Mouse (Mus musculus) CH12.LX (cell line): ENCODE measurements around the gene Ryr3. TPM values are rescaled to one million over a fixed set of nuclear protein-coding genes. Genes with fewer than 3 reads are reported as not detected.

Source experiments
- DNase-seq: peaks from one replicate; pipeline ENCODE4 v3.0.0-alpha.2; 2013; ENCODE audit errors: extremely low read depth
- H3K27ac ChIP-seq: 2 replicates; pipeline ENCODE4 v1.5.1; 2012; ENCODE audit warnings: low read depth, mild to moderate bottlenecking, control low read depth, moderate library complexity; ENCODE audit not compliant: insufficient read depth
- H3K27me3 ChIP-seq: replicated peaks from 2 replicates; pipeline ENCODE3; 2012; ENCODE audit warnings: inconsistent platforms
- H3K36me3 ChIP-seq, 2 experiments: replicated peaks in 1 of 2; 2 replicates each; pipeline versions ENCODE3 to v1.6.1; 2012; ENCODE audit warnings: inconsistent platforms in 1 of 2, low read length in 1 of 2, mild to moderate bottlenecking in 1 of 2, mixed read lengths in 1 of 2, moderate library complexity in 1 of 2; ENCODE audit not compliant: control insufficient read depth in 1 of 2, insufficient read depth in 1 of 2
- H3K4me1 ChIP-seq, 2 experiments: 2 replicates each; pipeline ENCODE4 v1.6.1; 2012; ENCODE audit warnings: inconsistent platforms in 1 of 2, moderate library complexity in 1 of 2; ENCODE audit not compliant: insufficient read depth in 2 of 2, control insufficient read depth in 1 of 2
- H3K4me2 ChIP-seq: 2 replicates; pipeline ENCODE4 v1.6.1; 2012; ENCODE audit warnings: low read depth, mild to moderate bottlenecking, control low read depth; ENCODE audit not compliant: poor library complexity, insufficient read depth, severe bottlenecking
- H3K4me3 ChIP-seq, 3 experiments: fragments of 150-350 bp in 1 of 3; sonication (generic) in 1 of 3; replicated peaks in 1 of 3; 2 replicates each; pipeline versions ENCODE3 to v1.5.1; 2011 to 2012; ENCODE audit warnings: low read depth in 2 of 3, low read length in 2 of 3, mild to moderate bottlenecking in 2 of 3, moderate library complexity in 2 of 3, control low read depth in 1 of 3, improper control_type of control experiment in 1 of 3, inconsistent platforms in 1 of 3, mixed read lengths in 1 of 3; ENCODE audit not compliant: poor library complexity in 1 of 3
- H3K79me2 ChIP-seq: replicated peaks from 2 replicates; pipeline ENCODE4 v1.6.1; 2012; ENCODE audit warnings: mild to moderate bottlenecking, moderate library complexity; ENCODE audit not compliant: control insufficient read depth, poor library complexity, insufficient read depth, severe bottlenecking; ENCODE audit errors: extremely low read depth
- H3K9ac ChIP-seq: 2 replicates; pipeline ENCODE4 v1.6.1; 2012; ENCODE audit warnings: low read depth, mild to moderate bottlenecking, control low read depth, moderate library complexity; ENCODE audit not compliant: insufficient read depth
- H3K9me3 ChIP-seq: replicated peaks from 2 replicates; pipeline ENCODE3; 2012; ENCODE audit warnings: low read length, inconsistent platforms, mixed read lengths
- CHD1 ChIP-seq: IDR thresholded peaks from 2 replicates; pipeline ENCODE4 v1.6.1; 2012; ENCODE audit warnings: low read depth, low read length, improper control_type of control experiment, inconsistent platforms
- CHD2 ChIP-seq: IDR thresholded peaks from 2 replicates; pipeline ENCODE4 v1.6.1; 2011; ENCODE audit warnings: low read length, improper control_type of control experiment
- E2F4 ChIP-seq: IDR thresholded peaks from 2 replicates; pipeline ENCODE4 v1.6.1; 2011; ENCODE audit warnings: low read depth, low read length, improper control_type of control experiment; ENCODE audit not compliant: insufficient replicate concordance
- ELF1 ChIP-seq: IDR thresholded peaks from 2 replicates; pipeline ENCODE4 v1.6.1; 2014; ENCODE audit warnings: low read depth, mild to moderate bottlenecking, inconsistent platforms, low read length, improper control_type of control experiment
- JUN ChIP-seq: IDR thresholded peaks from 2 replicates; pipeline ENCODE4 v1.6.1; 2011; ENCODE audit warnings: low read depth, mild to moderate bottlenecking, low read length, improper control_type of control experiment, moderate library complexity; ENCODE audit not compliant: insufficient read depth
- KAT2A ChIP-seq: IDR thresholded peaks from 2 replicates; pipeline ENCODE4 v1.6.1; 2012; ENCODE audit warnings: low read length, improper control_type of control experiment, inconsistent platforms; ENCODE audit not compliant: insufficient replicate concordance
- MAFK ChIP-seq: IDR thresholded peaks from 2 replicates; pipeline ENCODE4 v1.6.1; 2011; ENCODE audit warnings: low read length, improper control_type of control experiment; ENCODE audit not compliant: insufficient replicate concordance
- MAX ChIP-seq: IDR thresholded peaks from 2 replicates; pipeline ENCODE4 v1.6.1; 2011; ENCODE audit warnings: low read length, improper control_type of control experiment
- MXI1 ChIP-seq: IDR thresholded peaks from 2 replicates; pipeline ENCODE4 v1.6.1; 2011; ENCODE audit warnings: mild to moderate bottlenecking, low read depth, low read length, improper control_type of control experiment
- SIN3A ChIP-seq: IDR thresholded peaks from 2 replicates; pipeline ENCODE4 v1.6.1; 2012; ENCODE audit warnings: low read length, improper control_type of control experiment, inconsistent platforms
- TCF12 ChIP-seq: IDR thresholded peaks from 2 replicates; pipeline ENCODE4 v1.6.1; 2014; ENCODE audit warnings: low read depth, mild to moderate bottlenecking, inconsistent platforms, low read length, improper control_type of control experiment
- USF2 ChIP-seq: conservative IDR thresholded peaks from 2 replicates; pipeline ENCODE4 v1.6.1; 2011; ENCODE audit warnings: low read depth, low read length, improper control_type of control experiment
- ZC3H11A ChIP-seq: IDR thresholded peaks from 2 replicates; pipeline ENCODE4 v1.6.1; 2012; ENCODE audit warnings: low read depth, mild to moderate bottlenecking, inconsistent platforms, low read length, improper control_type of control experiment
- ZKSCAN1 ChIP-seq: IDR thresholded peaks from 2 replicates; pipeline ENCODE4 v1.6.1; 2012; ENCODE audit warnings: low read depth, inconsistent platforms, low read length, improper control_type of control experiment, borderline replicate concordance
- dilution Hi-C: fragments of 300-500 bp; cut with MboI; formaldehyde crosslinking; loops from 2 replicates; pipeline ENCODE4 v1.14.3; 2020; ENCODE audit warnings: low sequenced_read_pairs; ENCODE audit not compliant: extremely low pct_unique_long_range_greater_than_20kb, extremely low pct_ligation_motif_present
- in situ Hi-C: fragments of 300-500 bp; cut with MboI; formaldehyde crosslinking; loops from 3 replicates; pipeline ENCODE4 v1.14.3; 2019; ENCODE audit warnings: low sequenced_read_pairs, low pct_ligation_motif_present, low pct_unique_long_range_greater_than_20kb, mixed read lengths
- polyA plus RNA-seq: library from polyadenylated mRNA; unstranded; fragments of >175 nt; gene quantifications from 2 replicates; pipeline ENCODE4 v1.2.1, GENCODE M21; 2012; ENCODE audit warnings: low read depth; ENCODE audit not compliant: insufficient read length
- total RNA-seq, 2 experiments: library from RNA; depleted of rRNA; stranded (reverse); fragments of 300-350 nt in 1 of 2; fragments of >200 nt in 1 of 2; gene quantifications; 2 replicates each; pipeline ENCODE4 v1.2.3; 2012 to 2014

Ryr3 gene
- total and polyA plus RNA-seq, 3 experiments: 0.08 to 0.40 (median 0.16) TPM

GRCm38 (mm10) chr2:112681817-112682216, 535.1 kb downstream of the Ryr3 start:
- DNase-seq: no peak
- no peaks in the 10 kb centered on the region for H3K27me3 ChIP-seq
- no peak overlapping the region for H3K27ac ChIP-seq
- no peak overlapping the region for H3K4me2 ChIP-seq
- dilution Hi-C loops (no loop called here), in situ Hi-C loops (no loop called here)
- no peak for TF ChIP-seq MAFK
- H3K4me3 ChIP-seq: no peak overlapping the region
- no peaks in the 10 kb centered on the region for H3K9me3 ChIP-seq
- H3K4me1 ChIP-seq: no peaks in the 10 kb centered on the region
- no peaks in the 10 kb centered on the region for H3K36me3 ChIP-seq
- no peaks in the 10 kb centered on the region for H3K79me2 ChIP-seq
- H3K9ac ChIP-seq: no peak overlapping the region

- Histone ChIP-seq H3K4me2 (no peak overlapping the region), H3K27me3 (no peaks in the 10 kb centered on the region), H3K4me1 (no peaks in the 10 kb centered on the region), H3K36me3 (no peaks in the 10 kb centered on the region), H3K9me3 (no peaks in the 10 kb centered on the region), H3K4me3 (no peak overlapping the region), H3K27ac (no peak overlapping the region), H3K79me2 (no peaks in the 10 kb centered on the region), H3K9ac (no peak overlapping the region)
- dilution Hi-C loops (no loop called here), in situ Hi-C loops (no loop called here)
- no peak for DNase-seq
- TF ChIP-seq E2F4 (no peak), SIN3A (no peak), CHD2 (no peak), JUN (no peak), MXI1 (no peak), MAX (no peak), TCF12 (no peak), CHD1 (no peak), USF2 (no peak), ELF1 (no peak), KAT2A (no peak), ZC3H11A (no peak)
Measured at GRCm38 (mm10) chr2:112677246-112677645, 539.6 kb downstream of the Ryr3 start.

- Histone ChIP-seq H3K36me3 (no peaks in the 10 kb centered on the region), H3K9me3 (no peaks in the 10 kb centered on the region), H3K9ac (no peak overlapping the region), H3K27ac (no peak overlapping the region), H3K4me1 (no peaks in the 10 kb centered on the region), H3K4me2 (no peak overlapping the region), H3K4me3 (no peak overlapping the region)
- DNase-seq: peak; percentile 3
- dilution Hi-C loops: no loop called here
- TF ChIP-seq ZKSCAN1 (no peak), E2F4 (no peak), MAX (no peak), ZC3H11A (no peak), CHD1 (no peak)
- TF ChIP-seq, all 38 proteins: peak for 0
- no peaks in the 10 kb centered on the region for H3K27me3 ChIP-seq
- in situ Hi-C loops: no loop called here
- no peaks in the 10 kb centered on the region for H3K79me2 ChIP-seq
Measured at GRCm38 (mm10) chr2:112676721-112677120, 540.2 kb downstream of the Ryr3 start.
